Mouse (Mus musculus): Measurements from ENCODE around the gene Asphd2. TPM values are rescaled to one million over a fixed set of nuclear protein-coding genes. Genes with fewer than 3 reads are reported as not detected.

The Asphd2 gene
- polyA plus RNA-seq, 1 experiment from 2014 or later, result 6.8 TPM

DNA sequence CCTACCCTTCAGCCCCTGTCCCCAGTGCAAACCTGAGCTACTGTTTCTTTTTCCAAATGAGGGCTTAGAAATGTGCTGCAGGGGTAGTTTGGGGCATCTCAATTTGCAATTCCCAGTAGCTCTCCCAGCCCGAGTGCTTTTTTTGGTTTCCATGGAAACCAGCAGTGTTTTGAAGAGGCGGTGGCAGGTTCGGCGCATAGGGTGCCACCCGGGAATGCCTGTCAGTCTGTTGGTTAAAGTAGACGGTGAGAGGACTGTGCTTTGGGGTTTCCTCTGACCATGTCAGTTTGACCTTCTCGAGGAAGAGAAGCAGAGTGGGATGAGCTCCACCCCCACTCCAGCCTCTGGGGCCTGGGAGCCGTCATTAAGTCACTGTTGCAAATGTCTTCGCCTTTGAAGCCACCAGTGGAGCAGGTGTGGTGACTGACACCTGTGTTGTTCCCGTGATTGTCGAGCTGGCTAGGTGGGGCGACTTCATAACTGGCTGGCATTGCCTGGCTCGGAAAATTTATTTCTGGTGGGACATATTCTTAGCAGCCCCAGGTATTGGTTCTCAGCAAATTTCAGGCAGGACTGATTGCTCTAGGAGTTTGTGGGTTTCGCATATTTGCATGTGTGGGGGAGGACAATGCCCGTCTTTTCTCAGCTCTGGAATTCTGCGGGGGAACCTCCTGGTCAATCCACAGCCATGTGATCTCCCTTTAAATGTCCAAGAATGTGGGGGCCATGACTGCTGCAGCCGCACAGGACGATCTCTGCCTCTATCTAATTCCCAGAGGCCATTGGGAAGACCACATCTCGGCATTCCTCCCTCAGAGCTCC, 17.1 kb upstream of the Asphd2 start:
- no peaks in the 10 kb centered on the region for H3K36me3 ChIP-seq
- H3K27ac ChIP-seq, result peak overlapping the region; percentile 9; the same call in 1 of the 2 replicates
- 0 out of 2 replicates have a peak, but pooled peaks cover 3% of the 10 kb centered on the region for H3K9me3 ChIP-seq
- H3K27me3 ChIP-seq (ENCODE audit: insufficient read depth, poor library complexity, severe bottlenecking), result peaks cover 54% of the 10 kb centered on the region
- peak overlapping the region; percentile 28; the same call in 1 of the 2 replicates for H3K4me3 ChIP-seq
- WGBS, result 16% methylated on average over 19 of the region's 19 CpGs
- no peak for DNase-seq (ENCODE audit: low spot score)
- peaks cover 13% of the 10 kb centered on the region; the same call in 1 of the 2 replicates for H3K4me1 ChIP-seq

DNA sequence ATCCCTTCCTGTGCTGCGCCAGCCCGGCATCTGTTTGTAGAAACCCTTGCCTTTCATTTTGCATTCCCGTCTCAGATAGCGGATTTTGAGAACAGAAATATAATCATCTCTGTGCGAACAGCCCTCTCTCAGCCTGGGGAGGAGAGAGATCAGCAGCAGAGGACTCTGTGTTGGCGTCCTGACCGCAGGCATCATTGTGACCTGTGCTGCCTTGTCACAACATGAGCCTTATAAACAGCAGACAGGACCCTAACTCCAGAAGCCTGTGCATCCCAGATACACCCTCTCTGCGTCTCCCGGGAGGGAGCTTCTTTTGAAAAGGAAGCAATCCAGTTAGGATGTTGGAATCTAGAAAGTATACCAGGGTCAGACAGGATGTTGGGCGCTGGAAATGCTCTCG, 16.4 kb upstream of the Asphd2 start:
- 45% methylated on average over 11 of the region's 11 CpGs for WGBS
- H3K36me3 ChIP-seq, result no peaks in the 10 kb centered on the region
- peaks cover 47% of the 10 kb centered on the region for H3K27me3 ChIP-seq (ENCODE audit: insufficient read depth, poor library complexity, severe bottlenecking)
- no peak for DNase-seq (ENCODE audit: low spot score)
- 0 out of 2 replicates have a peak, but pooled peaks cover 3% of the 10 kb centered on the region for H3K9me3 ChIP-seq
- H3K4me1 ChIP-seq, result peaks cover 14% of the 10 kb centered on the region
- H3K27ac ChIP-seq, result no peak overlapping the region
- no peak overlapping the region for H3K4me3 ChIP-seq

DNA sequence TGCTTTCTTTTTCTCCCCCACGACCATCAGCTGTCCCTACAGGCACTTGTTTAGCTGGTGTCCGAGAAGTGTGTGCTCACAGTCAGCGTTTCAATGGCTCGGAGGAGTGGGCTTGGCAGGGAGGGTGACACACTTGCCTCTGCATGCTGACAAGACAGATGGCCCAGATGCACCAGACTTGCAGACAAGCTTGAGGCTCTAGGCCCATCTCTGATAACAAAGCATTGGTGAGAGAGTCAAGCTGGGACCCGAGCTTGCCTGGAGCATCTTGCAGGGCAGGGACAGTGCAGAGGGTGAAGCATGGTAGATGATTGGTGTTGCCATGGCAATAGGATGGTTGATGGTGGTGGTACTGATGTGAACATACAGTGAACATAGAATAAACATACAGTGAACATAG, 14.6 kb upstream of the Asphd2 start:
- WGBS, result 63% methylated on average over 5 of the region's 5 CpGs
- no peak for DNase-seq (ENCODE audit: low spot score)
- no peak overlapping the region for H3K27ac ChIP-seq
- peaks cover 19% of the 10 kb centered on the region for H3K4me1 ChIP-seq
- no peak overlapping the region for H3K4me3 ChIP-seq
- H3K36me3 ChIP-seq, result no peaks in the 10 kb centered on the region
- H3K9me3 ChIP-seq, result 0 out of 2 replicates have a peak, but pooled peaks cover 3% of the 10 kb centered on the region
- H3K27me3 ChIP-seq (ENCODE audit: insufficient read depth, poor library complexity, severe bottlenecking), result peaks cover 50% of the 10 kb centered on the region

DNA sequence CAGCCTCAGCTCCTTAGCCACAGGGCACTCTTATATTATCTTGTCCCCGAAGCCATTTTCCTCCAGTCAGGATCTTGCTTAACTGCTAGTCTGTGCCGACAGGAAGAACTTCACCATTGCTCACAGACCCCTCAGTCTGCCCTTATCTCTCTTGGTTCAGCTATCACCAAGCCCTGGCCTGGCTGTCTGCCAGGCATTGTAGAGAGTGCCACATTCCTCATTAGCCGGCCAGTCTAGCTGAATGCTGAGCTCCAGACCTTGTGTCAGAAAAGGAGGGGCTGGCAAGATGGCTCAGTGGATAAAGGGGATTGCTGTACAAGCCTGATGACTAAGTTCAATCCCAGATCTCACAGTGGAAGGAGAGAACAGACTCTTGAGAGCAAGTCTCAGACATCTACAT, 11.4 kb upstream of the Asphd2 start:
- DNase-seq (ENCODE audit: low spot score), result peak; percentile 81
- Histone ChIP-seq H3K9me3 (no peaks in the 10 kb centered on the region), H3K27ac (no peak overlapping the region), H3K4me3 (no peak overlapping the region), H3K4me1 (peaks cover 6% of the 10 kb centered on the region), H3K36me3 (no peaks in the 10 kb centered on the region), H3K27me3 (ENCODE audit: insufficient read depth, poor library complexity, severe bottlenecking) (peaks cover 39% of the 10 kb centered on the region)
- WGBS, result 22% methylated on average over 3 of the region's 3 CpGs

DNA sequence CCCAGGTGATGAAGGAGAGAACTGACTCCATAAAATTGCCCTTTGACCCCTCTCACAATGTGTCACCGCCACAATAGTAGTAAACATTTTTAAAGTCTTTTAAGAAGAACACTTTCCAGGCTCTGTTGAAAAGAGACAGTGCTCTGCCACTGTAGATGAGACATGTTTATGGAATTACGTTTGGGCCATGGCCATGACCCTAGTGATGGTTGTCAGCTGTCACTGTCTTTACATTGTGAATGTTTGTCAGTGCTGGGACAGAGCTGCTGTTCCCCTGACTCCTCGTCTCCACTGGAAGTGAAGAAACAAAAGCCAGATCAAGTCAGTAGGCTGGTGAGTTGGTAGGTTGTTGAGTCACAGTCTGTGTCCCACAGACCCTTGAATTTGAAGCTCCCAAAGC, 7.8 kb upstream of the Asphd2 start:
- 59% methylated on average over 3 of the region's 3 CpGs for WGBS
- no peak overlapping the region for H3K4me3 ChIP-seq
- DNase-seq (ENCODE audit: low spot score), result no peak
- H3K36me3 ChIP-seq, result no peaks in the 10 kb centered on the region
- peaks cover 6% of the 10 kb centered on the region for H3K4me1 ChIP-seq
- H3K27me3 ChIP-seq (ENCODE audit: insufficient read depth, poor library complexity, severe bottlenecking), result peaks cover 21% of the 10 kb centered on the region; the same call in 1 of the 2 replicates
- no peak overlapping the region for H3K27ac ChIP-seq
- no peaks in the 10 kb centered on the region for H3K9me3 ChIP-seq

DNA sequence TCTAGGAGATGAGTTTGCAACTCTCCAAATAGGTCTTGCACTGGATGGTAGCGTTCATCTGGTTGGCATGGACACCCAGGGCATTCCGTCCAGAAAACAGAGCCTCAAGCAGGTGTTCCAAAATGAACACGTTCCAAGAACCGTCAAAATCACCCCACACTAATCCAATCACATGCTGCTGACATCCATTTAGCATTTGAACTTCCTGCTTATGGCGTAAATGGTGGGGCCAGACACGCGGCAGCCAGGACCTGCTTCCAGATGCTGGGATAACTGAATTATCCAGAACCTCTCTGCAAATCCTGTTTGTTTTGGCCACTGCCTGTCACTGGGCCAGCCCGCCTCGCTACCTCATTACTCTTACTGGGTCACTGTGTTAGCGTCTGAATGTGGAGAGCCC, 4.6 kb upstream of the Asphd2 start:
- peaks cover 12% of the 10 kb centered on the region for H3K4me1 ChIP-seq
- DNase-seq (ENCODE audit: low spot score), result no peak
- 74% methylated on average over 10 of the region's 10 CpGs for WGBS

DNA sequence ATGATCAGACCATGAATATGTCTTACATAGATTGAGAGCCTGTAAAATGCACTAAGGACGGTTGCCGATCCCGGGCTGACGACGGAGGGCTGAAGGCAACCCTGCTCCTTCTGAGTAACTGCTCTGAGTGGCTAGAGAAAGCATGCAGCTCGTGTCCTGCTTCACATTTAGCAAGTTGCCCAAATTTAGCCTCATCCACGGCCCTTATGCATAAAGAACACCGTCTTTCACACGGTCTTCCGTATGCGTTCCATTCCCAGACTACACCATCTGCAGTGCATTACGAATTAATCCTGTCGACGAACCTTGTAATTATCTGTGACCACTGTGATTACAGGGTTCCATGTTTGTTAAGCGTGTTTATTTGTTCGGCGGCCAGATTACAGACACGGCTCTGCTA, 1.4 kb upstream of the Asphd2 start:
- WGBS, result 76% methylated on average over 18 of the region's 18 CpGs
- no peaks in the 10 kb centered on the region for H3K9me3 ChIP-seq
- H3K27me3 ChIP-seq (ENCODE audit: insufficient read depth, poor library complexity, severe bottlenecking), result peaks cover 69% of the 10 kb centered on the region
- DNase-seq (ENCODE audit: low spot score), result no peak
- no peak overlapping the region for H3K4me3 ChIP-seq
- no peaks in the 10 kb centered on the region for H3K36me3 ChIP-seq
- H3K4me1 ChIP-seq, result peaks cover 23% of the 10 kb centered on the region
- H3K27ac ChIP-seq, result no peak overlapping the region

More for the DNA sequence above, 4.6 kb upstream of the Asphd2 start:
- H3K27me3 ChIP-seq (ENCODE audit: insufficient read depth, poor library complexity, severe bottlenecking), result peaks cover 40% of the 10 kb centered on the region
- no peak overlapping the region for H3K27ac ChIP-seq
- H3K9me3 ChIP-seq, result no peaks in the 10 kb centered on the region
- no peak overlapping the region for H3K4me3 ChIP-seq
- no peaks in the 10 kb centered on the region for H3K36me3 ChIP-seq

DNA sequence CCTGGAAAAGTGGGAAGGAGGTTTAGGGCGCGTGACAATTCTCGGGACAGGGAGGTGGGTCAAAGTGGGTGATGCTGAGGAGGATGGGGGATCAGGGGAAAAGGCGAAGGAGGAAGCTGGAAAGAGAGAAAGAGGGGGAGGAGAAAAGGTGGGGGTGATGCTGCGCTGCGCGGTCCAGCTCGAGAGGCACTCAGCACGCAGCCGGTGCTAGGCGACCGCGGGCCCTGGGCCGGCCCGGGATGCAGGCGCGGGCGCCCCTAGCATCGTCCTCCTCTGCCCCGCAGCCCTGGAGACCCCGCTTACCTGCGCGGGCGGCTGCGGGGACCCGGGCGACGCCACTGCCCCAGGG, 277 bp downstream of the Asphd2 start:
- Histone ChIP-seq H3K4me3 (peak overlapping the region; percentile 70), H3K9me3 (no peaks in the 10 kb centered on the region), H3K36me3 (no peaks in the 10 kb centered on the region), H3K27me3 (ENCODE audit: insufficient read depth, poor library complexity, severe bottlenecking) (peaks cover 79% of the 10 kb centered on the region), H3K4me1 (peaks cover 26% of the 10 kb centered on the region), H3K27ac (peak overlapping the region; percentile 85)
- 2% methylated on average over 20 of the region's 28 CpGs for WGBS
- DNase-seq (ENCODE audit: low spot score), result no peak

DNA sequence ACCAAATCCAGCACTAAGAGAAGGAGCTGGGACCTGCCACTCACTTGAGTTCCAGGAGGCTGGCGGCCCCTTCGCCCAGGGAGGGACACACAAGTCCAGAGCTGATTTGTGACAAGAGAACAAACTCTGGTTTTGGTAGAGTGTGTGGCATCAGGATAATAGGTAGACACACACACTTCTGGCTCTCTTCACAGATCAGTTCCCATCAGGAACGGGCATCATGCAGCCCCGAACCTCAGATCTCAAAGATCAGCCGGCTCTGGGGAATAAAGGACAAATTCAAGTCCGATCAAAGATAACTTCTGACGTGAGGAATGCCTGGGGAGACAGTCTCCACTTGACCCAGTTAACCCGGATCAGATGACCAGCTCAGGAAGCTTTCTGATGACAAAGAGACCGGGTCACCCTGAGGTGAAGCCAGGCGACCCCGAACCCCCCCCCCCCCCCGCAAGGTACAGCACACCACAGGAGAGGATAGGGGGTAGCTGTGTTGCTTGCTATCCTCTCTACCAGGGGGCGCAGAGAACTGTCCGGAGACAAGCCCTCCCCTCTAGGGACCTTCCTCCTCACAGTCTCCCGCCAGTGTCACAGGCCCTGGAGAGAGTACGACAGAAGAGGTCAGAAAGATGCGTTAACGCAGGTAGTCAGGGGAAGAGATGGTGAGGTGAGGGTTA, 788 bp downstream of the Asphd2 start:
- Histone ChIP-seq H3K9me3 (no peaks in the 10 kb centered on the region), H3K4me3 (peak overlapping the region; percentile 70), H3K36me3 (no peaks in the 10 kb centered on the region), H3K27me3 (ENCODE audit: insufficient read depth, poor library complexity, severe bottlenecking) (peaks cover 81% of the 10 kb centered on the region), H3K27ac (peak overlapping the region; percentile 85), H3K4me1 (peaks cover 26% of the 10 kb centered on the region)
- no peak for DNase-seq (ENCODE audit: low spot score)
- WGBS, result 11% methylated on average over 18 of the region's 18 CpGs

DNA sequence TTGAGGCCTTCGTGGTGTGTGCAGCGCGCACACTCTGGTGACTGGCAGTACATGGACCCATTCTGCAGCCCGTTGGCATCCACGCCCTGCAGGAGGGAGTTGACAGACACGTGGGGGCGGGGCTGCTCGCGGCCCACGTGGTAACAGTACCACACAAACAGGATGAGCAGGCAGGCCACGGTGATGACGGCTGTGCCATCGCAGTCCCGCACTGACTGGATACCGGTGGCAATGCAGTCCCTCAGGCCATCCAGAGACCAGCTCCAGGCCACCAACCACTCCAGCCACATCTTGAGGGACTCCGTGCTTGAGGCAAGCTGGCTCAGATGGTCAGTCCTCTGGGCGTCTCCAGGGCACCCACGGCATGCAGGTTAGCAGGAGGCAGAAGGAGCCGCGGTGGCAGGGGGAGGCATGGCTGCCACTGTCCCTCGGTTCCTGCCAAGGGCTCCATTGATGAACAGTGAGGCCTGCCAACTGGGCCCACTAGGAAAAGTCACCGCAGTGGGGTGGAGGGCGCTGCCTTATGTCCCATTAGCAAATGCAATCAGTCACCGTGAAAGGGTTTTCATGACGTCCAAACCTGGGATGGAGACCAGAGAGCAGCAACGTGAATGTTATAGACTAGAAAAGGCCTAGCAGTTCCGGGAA, 2.9 kb downstream of the Asphd2 start:
- WGBS, result 57% methylated on average over 27 of the region's 27 CpGs
- peaks cover 90% of the 10 kb centered on the region for H3K27me3 ChIP-seq (ENCODE audit: insufficient read depth, poor library complexity, severe bottlenecking)
- no peaks in the 10 kb centered on the region for H3K36me3 ChIP-seq

DNA sequence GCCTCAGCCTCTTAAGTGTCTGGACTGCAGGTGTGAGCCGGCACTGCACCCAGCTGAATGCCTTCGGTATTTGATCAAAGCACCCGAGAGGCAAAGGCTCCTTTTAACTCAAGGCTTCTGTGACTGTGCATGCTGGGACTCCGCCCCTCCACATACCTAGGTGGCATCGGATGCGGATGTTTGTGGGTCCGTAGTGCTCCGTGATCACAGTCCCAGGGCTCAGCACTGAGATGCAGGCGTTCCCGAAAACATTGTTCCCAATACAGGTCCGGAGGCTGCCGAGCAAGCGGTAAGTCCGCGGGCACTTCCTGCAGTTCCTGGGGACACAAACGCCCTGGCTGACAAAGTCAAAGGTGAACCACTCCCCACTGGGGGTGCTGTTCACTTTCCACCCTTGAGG, 3.7 kb downstream of the Asphd2 start:
- no peak overlapping the region for H3K27ac ChIP-seq
- WGBS, result 31% methylated on average over 16 of the region's 16 CpGs
- no peak for DNase-seq (ENCODE audit: low spot score)
- no peaks in the 10 kb centered on the region for H3K9me3 ChIP-seq
- no peak overlapping the region for H3K4me3 ChIP-seq
- peaks cover 3% of the 10 kb centered on the region; the same call in 1 of the 2 replicates for H3K36me3 ChIP-seq
- peaks cover 26% of the 10 kb centered on the region for H3K4me1 ChIP-seq
- peaks cover 84% of the 10 kb centered on the region for H3K27me3 ChIP-seq (ENCODE audit: insufficient read depth, poor library complexity, severe bottlenecking)

More for the DNA sequence above, 2.9 kb downstream of the Asphd2 start:
- H3K9me3 ChIP-seq, result no peaks in the 10 kb centered on the region
- H3K27ac ChIP-seq, result no peak overlapping the region
- no peak for DNase-seq (ENCODE audit: low spot score)
- H3K4me1 ChIP-seq, result peaks cover 26% of the 10 kb centered on the region
- H3K4me3 ChIP-seq, result no peak overlapping the region

DNA sequence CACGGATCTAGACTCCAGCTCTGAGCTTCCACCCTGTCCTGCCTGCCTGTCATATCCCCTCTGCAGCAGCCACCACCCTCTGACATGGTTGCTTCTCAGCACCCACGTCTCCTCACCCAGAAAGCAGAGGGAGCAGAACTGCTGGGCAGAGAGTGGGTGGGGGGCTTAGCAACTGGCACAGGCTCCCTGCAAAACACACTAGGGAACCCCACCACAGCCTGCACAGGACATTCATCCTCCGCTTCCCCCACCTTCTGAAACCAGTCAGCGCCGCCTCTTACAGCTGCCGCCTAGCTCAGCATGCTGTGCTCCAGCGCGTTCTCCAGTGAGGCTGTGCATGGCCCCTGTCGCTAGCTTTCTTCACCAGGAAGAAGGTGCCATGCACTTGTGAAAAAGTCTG, 5.3 kb downstream of the Asphd2 start:
- Histone ChIP-seq H3K27me3 (ENCODE audit: insufficient read depth, poor library complexity, severe bottlenecking) (peaks cover 68% of the 10 kb centered on the region), H3K36me3 (peaks cover 5% of the 10 kb centered on the region; the same call in 1 of the 2 replicates), H3K4me1 (peaks cover 15% of the 10 kb centered on the region), H3K9me3 (no peaks in the 10 kb centered on the region), H3K27ac (no peak overlapping the region), H3K4me3 (no peak overlapping the region)
- 76% methylated on average over 9 of the region's 9 CpGs for WGBS
- no peak for DNase-seq (ENCODE audit: low spot score)

DNA sequence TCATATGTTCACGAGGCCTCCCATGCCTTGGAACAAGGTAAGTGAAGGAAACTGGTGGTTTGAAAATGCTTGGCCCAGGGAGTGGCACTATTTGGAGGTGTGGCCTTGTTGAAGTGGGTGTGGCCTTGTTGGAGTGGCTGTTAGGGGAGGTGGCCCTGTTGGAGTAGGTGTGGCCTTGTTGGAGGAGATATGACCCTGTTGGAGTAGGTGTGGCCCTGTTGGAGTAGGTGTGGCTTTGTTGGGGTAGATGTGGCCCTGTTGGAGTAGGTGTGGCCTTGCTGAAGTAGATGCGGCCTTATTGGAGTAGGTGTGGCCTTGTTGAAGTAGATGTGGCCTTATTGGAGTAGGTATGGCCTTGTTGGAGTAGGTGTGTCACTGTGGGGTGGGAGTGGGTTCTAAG, 8.7 kb downstream of the Asphd2 start:
- WGBS, result 73% methylated on average over 2 of the region's 2 CpGs
- H3K27ac ChIP-seq, result no peak overlapping the region
- no peak overlapping the region for H3K4me3 ChIP-seq
- DNase-seq (ENCODE audit: low spot score), result peak; percentile 90
- peaks cover 8% of the 10 kb centered on the region for H3K4me1 ChIP-seq
- peaks cover 34% of the 10 kb centered on the region for H3K27me3 ChIP-seq (ENCODE audit: insufficient read depth, poor library complexity, severe bottlenecking)
- H3K36me3 ChIP-seq, result peaks cover 5% of the 10 kb centered on the region; the same call in 1 of the 2 replicates
- H3K9me3 ChIP-seq, result no peaks in the 10 kb centered on the region
